Mouse (Mus musculus): ENCODE measurements around the gene Ebf1. TPM values are rescaled to one million over a fixed set of nuclear protein-coding genes. Genes with fewer than 3 reads are reported as not detected.

The Ebf1 gene
- polyA plus RNA-seq, 1 experiment, result 2.3 TPM

DNA sequence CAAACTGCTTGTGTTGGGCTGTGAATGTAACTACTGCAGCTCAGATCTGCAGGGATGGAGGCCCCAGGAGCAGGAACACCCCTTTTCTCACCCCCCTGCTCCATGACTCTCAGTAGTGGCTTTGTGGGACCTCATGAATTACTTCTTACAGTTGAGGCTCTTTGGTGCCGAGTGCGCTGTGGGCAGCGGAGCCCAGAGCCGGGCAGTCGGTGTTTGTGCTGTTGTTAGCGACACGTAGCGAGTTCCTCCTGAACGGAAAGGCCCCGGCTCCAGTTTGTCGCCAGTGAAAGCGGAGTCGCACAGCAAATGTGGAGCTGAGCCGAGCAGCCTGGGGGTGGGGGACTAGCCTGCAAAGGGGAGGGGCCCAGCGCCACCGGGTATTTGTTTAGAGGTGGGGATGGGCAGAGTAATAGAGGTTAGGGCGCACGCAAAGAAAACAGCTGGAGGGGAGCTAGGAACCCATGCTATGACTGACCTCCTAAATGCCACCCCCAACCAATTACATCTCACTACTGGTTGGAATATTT is 48.1 kb downstream of the Ebf1 start:
- H3K4me1 ChIP-seq (ENCODE audit: control insufficient read depth, insufficient read depth, low read length), result no peaks in the 10 kb centered on the region
- H3K27ac ChIP-seq (ENCODE audit: insufficient read depth, low read length), result no peak overlapping the region
- no peak overlapping the region for H3K9ac ChIP-seq (ENCODE audit: low read depth, poor library complexity, severe bottlenecking)
- no peaks in the 10 kb centered on the region for H3K9me3 ChIP-seq (replicated peaks; ENCODE audit: control insufficient read depth, insufficient read depth, low read length, poor library complexity, severe bottlenecking)
- H3K36me3 ChIP-seq (ENCODE audit: control insufficient read depth, insufficient read depth, low read length, poor library complexity, severe bottlenecking), result no peaks in the 10 kb centered on the region
- peak overlapping the region; percentile 3; the same call in 1 of the 2 replicates for H3K4me3 ChIP-seq (ENCODE audit: low read depth, low read length)
- TF ChIP-seq EP300 (IDR thresholded peaks at IDR 0.05; ENCODE audit: insufficient read depth, low read depth, low read length) (no peak), CTCF (IDR thresholded peaks at IDR 0.05; ENCODE audit: low read depth, low read length) (no peak), POLR2A (IDR thresholded peaks at IDR 0.05; ENCODE audit: insufficient read depth, low read length) (no peak)
- peaks cover 2% of the 10 kb centered on the region for H3K27me3 ChIP-seq (ENCODE audit: control insufficient read depth, insufficient read depth, low read length, poor library complexity, severe bottlenecking)

DNA sequence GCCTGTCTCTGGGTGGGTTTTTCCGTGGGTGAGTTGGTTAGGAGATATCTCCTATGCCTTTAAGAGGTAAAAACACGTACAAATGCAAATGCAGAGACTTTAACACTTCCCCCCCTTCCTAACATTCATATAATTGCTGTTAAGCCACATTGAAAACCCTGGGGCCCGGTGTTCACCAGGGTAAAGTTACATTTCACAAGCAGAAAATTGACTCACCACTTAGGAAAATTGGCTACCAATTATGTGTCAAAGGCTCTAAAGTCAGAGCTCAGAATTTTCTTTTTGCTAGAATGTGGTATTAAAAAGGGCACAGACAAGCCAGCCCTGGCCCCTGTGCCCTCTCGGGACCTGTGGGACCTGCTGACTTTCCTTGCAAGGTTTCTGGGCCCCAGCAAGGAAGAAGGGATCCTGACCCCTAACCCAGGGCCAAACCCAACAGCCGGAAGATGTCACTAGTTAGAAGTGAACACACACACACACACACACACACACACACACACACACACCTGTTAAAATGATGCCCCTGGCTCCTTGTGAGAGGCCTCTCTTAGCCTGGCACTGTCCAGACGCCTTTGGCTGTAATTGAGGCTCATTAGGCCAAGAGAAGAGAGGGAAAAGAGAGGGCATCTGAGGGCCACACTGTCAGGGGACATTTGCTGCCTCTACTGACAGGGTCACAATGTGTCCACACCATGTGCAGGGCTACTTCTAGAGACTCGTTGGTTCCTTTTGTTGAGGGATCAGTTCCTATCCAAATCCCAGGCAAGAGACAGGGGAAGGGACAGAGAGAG is 48.8 kb downstream of the Ebf1 start:
- Histone ChIP-seq H3K4me3 (ENCODE audit: low read depth, low read length) (no peak overlapping the region), H3K27ac (ENCODE audit: insufficient read depth, low read length) (no peak overlapping the region), H3K4me1 (ENCODE audit: control insufficient read depth, insufficient read depth, low read length) (no peaks in the 10 kb centered on the region)

DNA sequence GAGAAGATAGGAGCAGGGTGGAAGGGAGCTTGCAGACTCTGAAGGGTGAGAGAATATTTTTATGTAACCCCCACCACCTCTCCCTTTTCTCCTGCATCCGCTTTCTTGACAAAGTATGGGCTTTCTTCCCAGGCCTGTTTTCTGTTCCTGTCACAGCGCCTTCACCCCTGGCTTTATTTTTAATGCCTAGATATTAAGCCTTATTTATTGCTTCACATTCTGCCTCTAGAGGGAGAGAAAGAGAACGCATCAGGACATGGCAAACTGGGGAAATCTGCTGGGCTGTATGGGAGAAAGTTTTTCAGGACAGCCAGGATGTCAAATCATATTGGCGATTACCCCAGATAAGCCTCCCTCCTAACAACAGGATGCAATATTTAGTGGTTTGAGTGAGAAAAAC is 49.6 kb downstream of the Ebf1 start:
- TF ChIP-seq CTCF (IDR thresholded peaks at IDR 0.05; ENCODE audit: low read depth, low read length), result no peak
- TF ChIP-seq EP300 (IDR thresholded peaks at IDR 0.05; ENCODE audit: insufficient read depth, low read depth, low read length), result no peak
- TF ChIP-seq POLR2A (IDR thresholded peaks at IDR 0.05; ENCODE audit: insufficient read depth, low read length), result no peak

More for the DNA sequence above, 48.8 kb downstream of the Ebf1 start:
- Histone ChIP-seq H3K9me3 (replicated peaks; ENCODE audit: control insufficient read depth, insufficient read depth, low read length, poor library complexity, severe bottlenecking) (no peaks in the 10 kb centered on the region), H3K9ac (ENCODE audit: low read depth, poor library complexity, severe bottlenecking) (no peak overlapping the region), H3K27me3 (ENCODE audit: control insufficient read depth, insufficient read depth, low read length, poor library complexity, severe bottlenecking) (peaks cover 2% of the 10 kb centered on the region), H3K36me3 (ENCODE audit: control insufficient read depth, insufficient read depth, low read length, poor library complexity, severe bottlenecking) (no peaks in the 10 kb centered on the region)
- TF ChIP-seq POLR2A (IDR thresholded peaks at IDR 0.05; ENCODE audit: insufficient read depth, low read length) (no peak), CTCF (IDR thresholded peaks at IDR 0.05; ENCODE audit: low read depth, low read length) (no peak), EP300 (IDR thresholded peaks at IDR 0.05; ENCODE audit: insufficient read depth, low read depth, low read length) (no peak)

DNA sequence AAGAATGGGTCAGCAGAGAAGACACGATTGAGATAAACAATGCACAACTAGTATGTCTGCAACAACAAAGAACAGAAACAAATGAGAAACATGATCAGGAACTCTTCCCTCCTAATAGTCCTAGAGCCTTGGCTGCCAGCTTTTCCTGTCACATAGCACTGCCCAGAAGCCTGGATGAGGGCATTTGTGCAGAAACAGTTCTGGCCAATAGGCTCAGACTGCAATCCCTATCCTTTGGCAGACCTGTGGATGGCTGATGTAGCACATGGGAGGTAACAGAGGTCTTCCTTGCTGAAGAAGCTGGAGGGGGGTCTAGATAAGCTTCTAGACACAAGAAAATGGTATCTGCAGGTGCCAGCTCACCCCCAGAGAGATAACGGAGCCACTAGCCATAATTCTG is 64.2 kb downstream of the Ebf1 start:
- Histone ChIP-seq H3K4me1 (ENCODE audit: control insufficient read depth, insufficient read depth, low read length) (no peaks in the 10 kb centered on the region), H3K9ac (ENCODE audit: low read depth, poor library complexity, severe bottlenecking) (no peak overlapping the region), H3K27ac (ENCODE audit: insufficient read depth, low read length) (no peak overlapping the region), H3K27me3 (ENCODE audit: control insufficient read depth, insufficient read depth, low read length, poor library complexity, severe bottlenecking) (no peaks in the 10 kb centered on the region), H3K9me3 (replicated peaks; ENCODE audit: control insufficient read depth, insufficient read depth, low read length, poor library complexity, severe bottlenecking) (no peaks in the 10 kb centered on the region), H3K4me3 (ENCODE audit: low read depth, low read length) (no peak overlapping the region), H3K36me3 (ENCODE audit: control insufficient read depth, insufficient read depth, low read length, poor library complexity, severe bottlenecking) (no peaks in the 10 kb centered on the region)
- TF ChIP-seq POLR2A (IDR thresholded peaks at IDR 0.05; ENCODE audit: insufficient read depth, low read length), result no peak
- TF ChIP-seq CTCF (IDR thresholded peaks at IDR 0.05; ENCODE audit: low read depth, low read length), result no peak
- TF ChIP-seq EP300 (IDR thresholded peaks at IDR 0.05; ENCODE audit: insufficient read depth, low read depth, low read length), result no peak

More for the DNA sequence above, 49.6 kb downstream of the Ebf1 start:
- Histone ChIP-seq H3K27me3 (ENCODE audit: control insufficient read depth, insufficient read depth, low read length, poor library complexity, severe bottlenecking) (peaks cover 2% of the 10 kb centered on the region), H3K36me3 (ENCODE audit: control insufficient read depth, insufficient read depth, low read length, poor library complexity, severe bottlenecking) (no peaks in the 10 kb centered on the region), H3K4me1 (ENCODE audit: control insufficient read depth, insufficient read depth, low read length) (no peaks in the 10 kb centered on the region), H3K9me3 (replicated peaks; ENCODE audit: control insufficient read depth, insufficient read depth, low read length, poor library complexity, severe bottlenecking) (no peaks in the 10 kb centered on the region), H3K4me3 (ENCODE audit: low read depth, low read length) (no peak overlapping the region), H3K9ac (ENCODE audit: low read depth, poor library complexity, severe bottlenecking) (no peak overlapping the region), H3K27ac (ENCODE audit: insufficient read depth, low read length) (no peak overlapping the region)

DNA sequence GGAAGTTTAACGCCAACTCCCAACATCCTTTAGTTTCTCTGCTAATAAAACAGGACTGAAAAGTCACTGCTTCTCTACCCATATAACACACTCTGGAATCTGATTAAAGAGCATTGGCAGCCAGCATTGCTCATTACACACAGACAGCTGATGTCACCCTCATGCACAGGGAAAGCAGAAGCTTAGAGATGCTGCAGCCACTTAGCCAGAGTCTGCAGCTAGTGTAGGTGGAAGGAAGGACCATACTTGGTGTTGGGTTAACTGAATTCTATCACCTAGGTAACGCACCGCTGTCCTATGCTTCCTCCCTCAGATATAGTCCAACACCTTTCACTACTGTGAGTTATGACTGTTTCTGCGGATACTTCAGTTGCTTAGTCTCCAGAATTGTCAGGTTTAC is 64.9 kb downstream of the Ebf1 start:
- no peak for TF ChIP-seq EP300 (IDR thresholded peaks at IDR 0.05; ENCODE audit: insufficient read depth, low read depth, low read length)
- TF ChIP-seq POLR2A (IDR thresholded peaks at IDR 0.05; ENCODE audit: insufficient read depth, low read length), result no peak
- TF ChIP-seq CTCF (IDR thresholded peaks at IDR 0.05; ENCODE audit: low read depth, low read length), result no peak
- Histone ChIP-seq H3K4me3 (ENCODE audit: low read depth, low read length) (no peak overlapping the region), H3K4me1 (ENCODE audit: control insufficient read depth, insufficient read depth, low read length) (no peaks in the 10 kb centered on the region), H3K27me3 (ENCODE audit: control insufficient read depth, insufficient read depth, low read length, poor library complexity, severe bottlenecking) (no peaks in the 10 kb centered on the region), H3K36me3 (ENCODE audit: control insufficient read depth, insufficient read depth, low read length, poor library complexity, severe bottlenecking) (no peaks in the 10 kb centered on the region), H3K9me3 (replicated peaks; ENCODE audit: control insufficient read depth, insufficient read depth, low read length, poor library complexity, severe bottlenecking) (no peaks in the 10 kb centered on the region), H3K27ac (ENCODE audit: insufficient read depth, low read length) (no peak overlapping the region), H3K9ac (ENCODE audit: low read depth, poor library complexity, severe bottlenecking) (no peak overlapping the region)
